Mouse (Mus musculus) testis, adult 2 months (tissue): ENCODE data around the gene Ski.

Source experiments
- CTCF ChIP-seq: fragments of 200-500 bp; IDR thresholded peaks from 2 replicates; pipeline ENCODE4 v1.5.1; 2012; ENCODE audit warnings: low read depth, mild to moderate bottlenecking, inconsistent platforms, low read length, moderate library complexity; ENCODE audit not compliant: control insufficient read depth, insufficient read depth, insufficient replicate concordance
- POLR2A ChIP-seq: fragments of 200-500 bp; IDR thresholded peaks from 2 replicates; pipeline ENCODE4 v1.6.1; 2012; ENCODE audit warnings: low read depth, mild to moderate bottlenecking, inconsistent platforms, low read length, moderate library complexity; ENCODE audit not compliant: control insufficient read depth

- TF ChIP-seq CTCF (no peak), POLR2A (no peak)
These were observed 13.1 kb upstream of the Ski start for GRCm38 (mm10) chr4:155235311-155236119.
